Mouse (Mus musculus): ENCODE results near the gene Barhl2.

- no peak for TF ChIP-seq CTCF (IDR thresholded peaks at IDR 0.05; ENCODE audit: low read depth)
- no peak for TF ChIP-seq EP300 (IDR thresholded peaks at IDR 0.05; ENCODE audit: low read depth)
These were observed 4.6 kb downstream of the Barhl2 start for GRCm38 (mm10) chr5:106453181-106453885.
